ENCODE assay signal across 30 mouse cellular contexts in the genomic region with DNA sequence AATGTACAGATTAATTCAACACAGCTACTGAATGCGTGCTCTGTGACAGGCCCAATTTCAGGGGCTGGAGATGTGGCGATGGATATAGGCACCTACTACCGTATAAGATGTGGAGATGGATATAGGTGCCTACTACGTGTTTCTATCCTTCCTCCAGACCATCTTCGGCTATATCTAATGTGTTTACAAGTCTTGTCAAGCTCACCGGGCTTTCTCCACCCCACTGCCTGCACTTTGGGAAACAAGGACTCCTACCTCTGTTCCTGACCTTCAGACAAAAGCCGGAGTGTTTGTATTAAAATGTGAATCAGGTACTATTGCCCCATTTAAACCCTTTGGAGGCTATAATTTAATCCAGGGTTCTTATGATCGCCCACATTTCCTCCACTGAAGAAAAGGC.
"Had no signal": no experiment of that assay in that cellular context is flagged by ENCODE, and none has a peak within 500 bp of the region (broad histone marks: within the 10 kb centered on the region; RNA-seq: fewer than 3 reads in every experiment).

No protein-coding gene starts in this region.

- ATAC-seq: liver, embryonic 12.5 days; liver, postnatal 0 days; lung, postnatal 0 days; midbrain, embryonic 13.5 days; midbrain, embryonic 15.5 days had no signal

- H3K27me3 ChIP-seq: limb, embryonic 13.5 days; limb, embryonic 15.5 days; lung, embryonic 15.5 days; midbrain, embryonic 12.5 days; midbrain, embryonic 13.5 days; midbrain, embryonic 15.5 days; neural tube, embryonic 12.5 days had no signal

- H3K27ac ChIP-seq: limb, embryonic 10.5 days; limb, embryonic 12.5 days; limb, embryonic 13.5 days; limb, embryonic 15.5 days; liver, embryonic 12.5 days; liver, embryonic 13.5 days; liver, embryonic 14.5 days; liver, embryonic 15.5 days; lung, embryonic 15.5 days; macrophage; midbrain, embryonic 10.5 days; midbrain, embryonic 12.5 days; midbrain, embryonic 13.5 days; midbrain, embryonic 15.5 days; neural tube, embryonic 12.5 days had no signal

- H3K9ac ChIP-seq: limb, embryonic 12.5 days; limb, embryonic 13.5 days; limb, embryonic 15.5 days; liver, embryonic 12.5 days; liver, embryonic 13.5 days; liver, embryonic 14.5 days; liver, embryonic 15.5 days; liver, postnatal 0 days; lung, embryonic 14.5 days; lung, embryonic 15.5 days; midbrain, embryonic 12.5 days; midbrain, embryonic 13.5 days; midbrain, embryonic 15.5 days; neural tube, embryonic 12.5 days had no signal

- H3K4me2 ChIP-seq: limb, embryonic 12.5 days; limb, embryonic 13.5 days; limb, embryonic 15.5 days; liver, embryonic 11.5 days; liver, embryonic 12.5 days; liver, embryonic 13.5 days; liver, embryonic 15.5 days; lung, embryonic 14.5 days; lung, embryonic 15.5 days; midbrain, embryonic 12.5 days; midbrain, embryonic 13.5 days; midbrain, embryonic 15.5 days; neural tube, embryonic 12.5 days had no signal

- H3K4me3 ChIP-seq: limb, embryonic 10.5 days; limb, embryonic 12.5 days; limb, embryonic 13.5 days; limb, embryonic 15.5 days; liver, embryonic 12.5 days; liver, embryonic 13.5 days; liver, embryonic 15.5 days; lung, embryonic 15.5 days; midbrain, embryonic 10.5 days; midbrain, embryonic 12.5 days; midbrain, embryonic 13.5 days; midbrain, embryonic 15.5 days; myocyte; neural tube, embryonic 12.5 days had no signal

- H3K9me3 ChIP-seq: limb, embryonic 10.5 days; limb, embryonic 12.5 days; limb, embryonic 13.5 days; limb, embryonic 15.5 days; liver, embryonic 12.5 days; liver, embryonic 13.5 days; liver, embryonic 15.5 days; lung, embryonic 15.5 days; megakaryocyte, embryonic 14.5 days; midbrain, embryonic 10.5 days; midbrain, embryonic 12.5 days; midbrain, embryonic 13.5 days; midbrain, embryonic 15.5 days; neural tube, embryonic 12.5 days had no signal

- H3K36me3 ChIP-seq: limb, embryonic 10.5 days; limb, embryonic 12.5 days; limb, embryonic 13.5 days; limb, embryonic 15.5 days; liver, embryonic 12.5 days; liver, embryonic 13.5 days; liver, embryonic 15.5 days; lung, embryonic 15.5 days; midbrain, embryonic 10.5 days; midbrain, embryonic 12.5 days; midbrain, embryonic 13.5 days; midbrain, embryonic 15.5 days; neural tube, embryonic 12.5 days had no signal

- DNase-seq: left cerebral cortex, postnatal 4 days; liver; liver, embryonic 13.5 days; liver, postnatal 0 days; lung, adult 18-20 months; lung, adult 2 months; lung, embryonic 14.5 days; lung, postnatal 10 days; lung, postnatal 14 days; lung, postnatal 36 days; lung, postnatal 4 days; midbrain, embryonic 14.5 days had no signal
